Mouse (Mus musculus): ENCODE results near the gene Kpna2. TPM values are rescaled to one million over a fixed set of nuclear protein-coding genes. Genes with fewer than 3 reads are reported as not detected.
"Not testable (repeated sequence)": the region's sequence is repeated elsewhere in the genome, so short reads cannot be mapped to it uniquely, and the experiment has no call there.

The Kpna2 gene
- total RNA-seq (2021): 10 to 100 TPM in 1 of 2 experiments, 1 to 10 TPM in 1; 9.4 to 10.3 TPM
- long read RNA-seq, experiment 1, transcript Kpna2-201 (11 exons, 2,054 nt): major isoform, 10 of 10 reads
- long read RNA-seq, experiment 1, partial matches to known transcripts: 0 of 10 reads
- long read RNA-seq, experiment 1, other reads (novel, unspliced or antisense): 0 of 10 reads
- long read RNA-seq, experiment 2, transcript Kpna2-201 (11 exons, 2,054 nt): major isoform, 7 of 7 reads
- long read RNA-seq, experiment 2, partial matches to known transcripts: 0 of 7 reads
- long read RNA-seq, experiment 2, other reads (novel, unspliced or antisense): 0 of 7 reads

DNA sequence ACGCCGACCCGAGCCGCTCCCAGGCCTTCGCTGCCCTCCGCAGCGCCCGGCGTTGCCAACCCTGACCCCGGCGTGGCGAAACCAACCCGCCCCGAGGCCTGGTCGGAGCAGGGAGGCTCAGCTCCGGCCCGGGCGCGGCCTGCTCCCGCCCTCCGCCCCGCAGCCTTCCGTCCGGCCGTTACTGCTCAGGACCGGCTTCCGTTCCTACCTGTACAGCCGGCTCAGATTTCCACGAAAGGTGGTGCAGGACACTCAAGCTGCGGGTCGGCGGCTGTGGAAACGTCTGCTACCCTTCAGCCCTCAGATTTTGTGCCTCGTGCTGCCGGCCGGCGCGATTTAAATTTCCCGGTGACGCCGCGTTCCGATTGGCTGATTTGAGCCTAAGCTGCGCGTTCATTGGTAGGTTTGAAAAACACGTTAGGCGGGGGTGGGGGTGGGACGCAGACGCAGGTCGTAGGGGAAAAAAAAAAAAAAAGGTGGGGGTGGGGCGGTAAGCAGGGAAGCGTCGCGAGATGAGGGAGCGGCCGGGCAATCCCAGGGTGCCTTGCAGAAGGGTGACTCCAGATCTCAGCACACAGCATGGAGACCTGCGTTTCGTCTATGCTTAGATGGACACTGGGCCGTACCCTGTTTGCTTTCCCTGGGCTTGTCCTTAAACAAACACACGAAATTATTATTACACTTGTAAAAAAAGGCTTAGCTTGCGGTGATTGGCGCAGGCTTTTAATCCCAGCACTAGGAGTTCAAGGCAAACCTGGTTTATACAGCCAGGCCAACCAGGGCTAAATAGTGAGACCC is at the start of gene Kpna2:
Gene Kpna2, minus strand, starts transcription at position 391 of the 798 bp plus-strand sequence.
- DNase-seq (ENCODE audit: low spot score): peak; percentile 90

- peak; percentile 30 for DNase-seq (ENCODE audit: low spot score)
Measured at GRCm38 (mm10) chr11:107046766-107047620, 47.7 kb upstream of the Kpna2 start.

GRCm38 (mm10) chr11:107045546-107045945 is 46.2 kb upstream of the Kpna2 start:
- DNase-seq (ENCODE audit: low spot score): no peak

GRCm38 (mm10) chr11:107044321-107044720 is 45.0 kb upstream of the Kpna2 start:
- DNase-seq (ENCODE audit: low spot score): peak; percentile 76

DNA sequence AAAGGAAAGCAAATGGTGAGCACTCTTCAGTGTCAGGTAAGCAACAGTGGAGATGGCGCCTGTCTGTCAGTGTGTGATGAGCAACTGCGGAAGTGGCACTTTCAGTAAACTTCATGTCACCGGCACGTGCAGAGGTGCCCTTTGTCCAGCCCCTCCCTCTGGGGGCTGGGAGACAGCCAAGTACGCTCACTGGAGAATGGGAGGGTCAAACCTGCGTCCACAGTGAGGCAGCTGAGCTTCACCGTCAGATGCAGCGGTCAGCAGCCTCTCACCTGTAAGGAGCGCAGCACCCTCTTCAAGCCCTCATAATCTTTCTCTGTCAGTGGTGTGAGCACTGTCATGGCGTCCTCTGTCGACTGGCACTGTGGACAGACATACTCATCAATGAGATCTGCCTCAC is 44.0 kb upstream of the Kpna2 start:
- DNase-seq (ENCODE audit: low spot score): no peak

DNA sequence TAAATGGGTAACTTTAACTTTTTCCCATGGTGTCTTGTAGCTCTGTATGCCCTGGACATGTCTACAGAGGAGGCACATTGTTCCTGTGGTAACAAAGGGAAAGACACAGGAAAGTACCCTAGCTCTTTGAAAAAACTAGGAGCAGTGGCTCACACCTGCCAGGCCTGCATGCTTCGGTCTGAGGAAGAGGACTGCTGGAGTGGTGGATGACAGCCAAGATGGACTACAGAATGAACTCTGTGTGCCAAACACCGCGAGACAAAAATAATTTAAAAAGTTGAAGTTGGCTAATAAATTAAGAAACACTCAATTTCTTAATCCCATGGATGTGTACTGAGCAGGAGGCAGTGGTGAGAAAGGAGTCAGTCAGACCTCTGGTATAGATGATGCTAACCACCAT is 42.1 kb upstream of the Kpna2 start:
- DNase-seq (ENCODE audit: low spot score): no peak

DNA sequence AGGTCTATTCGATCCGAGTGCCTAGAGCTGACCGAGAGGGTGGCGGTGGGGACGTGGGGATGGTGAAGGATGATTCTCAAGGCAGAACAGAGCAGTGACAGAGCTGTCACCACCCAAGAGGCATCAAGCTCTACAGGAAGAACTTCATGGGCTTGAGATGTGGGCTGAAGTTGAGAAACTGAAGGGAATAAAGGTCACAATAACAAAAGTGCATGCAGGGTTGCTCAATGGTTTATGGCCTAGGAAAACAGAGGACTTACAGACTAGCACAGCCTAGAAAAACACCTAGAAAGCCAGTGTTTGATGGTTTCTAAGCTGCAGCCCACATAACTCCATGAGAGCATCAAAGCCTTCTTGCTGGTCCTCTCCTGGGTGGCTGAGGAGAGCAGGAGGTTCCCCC is 40.1 kb upstream of the Kpna2 start:
- no peak for DNase-seq (ENCODE audit: low spot score)

- no peak for DNase-seq (ENCODE audit: low spot score)
Measured at GRCm38 (mm10) chr11:107034085-107034810, 34.9 kb upstream of the Kpna2 start.

DNA sequence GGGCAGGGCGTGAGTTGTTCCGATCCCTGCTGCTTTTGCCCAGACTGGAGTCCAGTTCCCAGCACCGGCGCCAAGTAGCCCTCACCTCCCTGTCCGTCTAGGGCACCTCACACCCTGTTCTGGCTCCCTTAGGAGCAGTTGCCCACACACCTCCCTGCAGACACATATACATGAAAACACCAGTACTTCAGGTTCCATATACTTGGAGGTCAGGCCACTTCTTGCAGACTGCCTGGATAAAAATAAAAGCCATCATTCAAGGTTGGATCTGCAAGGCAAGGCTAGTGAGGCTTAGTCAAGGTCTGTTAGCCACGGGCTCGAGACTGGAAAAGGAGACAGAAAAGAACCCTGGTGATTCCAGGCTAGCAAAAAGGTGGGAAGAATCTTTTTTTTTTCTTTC is 32.3 kb upstream of the Kpna2 start:
- DNase-seq (ENCODE audit: low spot score): no peak

DNA sequence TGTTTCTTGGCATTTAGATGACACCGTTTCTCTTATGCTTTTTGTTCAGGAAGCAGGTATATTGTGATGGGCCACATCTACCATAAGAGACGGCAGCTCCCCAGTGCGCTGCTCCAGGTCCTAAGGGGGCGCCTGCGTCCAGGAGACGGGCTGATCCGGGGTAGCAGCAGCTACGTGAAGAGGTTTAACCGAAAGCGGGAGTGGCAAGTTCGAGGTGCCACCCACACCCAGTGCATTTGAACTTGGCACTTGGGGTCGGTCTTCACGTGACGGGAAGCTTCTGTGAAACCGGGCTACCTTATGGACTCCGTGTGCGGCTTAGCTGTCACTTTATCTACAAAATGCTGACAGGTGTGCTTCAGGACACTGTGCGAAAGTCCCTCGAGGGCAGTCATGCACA is 30.2 kb upstream of the Kpna2 start:
- no peak for DNase-seq (ENCODE audit: low spot score)

DNA sequence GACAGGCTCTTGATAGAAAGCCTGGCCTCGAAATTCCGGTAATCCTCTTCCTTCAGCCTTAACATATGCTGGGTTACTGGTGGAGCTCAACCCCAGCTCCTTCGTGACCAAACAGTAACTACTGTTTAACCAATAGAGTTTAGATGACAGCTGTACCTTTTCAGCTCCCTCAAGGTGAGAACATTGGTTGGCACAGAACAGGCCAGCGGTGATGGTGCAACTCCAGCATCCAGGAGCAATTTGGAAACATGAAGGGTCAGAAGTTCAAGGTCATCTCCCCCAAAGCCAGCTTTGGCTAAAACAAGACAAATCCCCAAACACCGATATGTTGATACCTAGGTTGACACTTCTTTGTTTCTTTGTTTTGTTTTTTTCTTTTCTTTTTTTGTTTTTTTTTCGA is 29.4 kb upstream of the Kpna2 start:
- no peak for DNase-seq (ENCODE audit: low spot score)

DNA sequence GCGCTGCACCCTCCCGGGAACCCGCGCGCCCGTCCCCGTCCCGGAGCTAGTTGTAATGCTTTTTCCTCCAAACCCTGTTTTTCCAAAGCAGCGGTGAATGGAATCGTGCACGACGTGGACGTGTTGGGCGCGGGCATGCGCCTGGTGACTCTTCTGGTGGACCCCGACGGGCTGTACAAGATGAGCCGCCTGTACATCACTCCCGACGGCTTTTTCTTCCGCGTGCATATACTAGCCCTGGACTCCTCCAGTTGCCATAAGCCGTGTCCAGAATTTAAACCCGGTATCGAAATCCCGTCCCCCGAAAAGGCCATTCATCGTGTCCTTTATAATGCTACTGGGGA is 28.9 kb upstream of the Kpna2 start:
- DNase-seq (ENCODE audit: low spot score): no peak

DNA sequence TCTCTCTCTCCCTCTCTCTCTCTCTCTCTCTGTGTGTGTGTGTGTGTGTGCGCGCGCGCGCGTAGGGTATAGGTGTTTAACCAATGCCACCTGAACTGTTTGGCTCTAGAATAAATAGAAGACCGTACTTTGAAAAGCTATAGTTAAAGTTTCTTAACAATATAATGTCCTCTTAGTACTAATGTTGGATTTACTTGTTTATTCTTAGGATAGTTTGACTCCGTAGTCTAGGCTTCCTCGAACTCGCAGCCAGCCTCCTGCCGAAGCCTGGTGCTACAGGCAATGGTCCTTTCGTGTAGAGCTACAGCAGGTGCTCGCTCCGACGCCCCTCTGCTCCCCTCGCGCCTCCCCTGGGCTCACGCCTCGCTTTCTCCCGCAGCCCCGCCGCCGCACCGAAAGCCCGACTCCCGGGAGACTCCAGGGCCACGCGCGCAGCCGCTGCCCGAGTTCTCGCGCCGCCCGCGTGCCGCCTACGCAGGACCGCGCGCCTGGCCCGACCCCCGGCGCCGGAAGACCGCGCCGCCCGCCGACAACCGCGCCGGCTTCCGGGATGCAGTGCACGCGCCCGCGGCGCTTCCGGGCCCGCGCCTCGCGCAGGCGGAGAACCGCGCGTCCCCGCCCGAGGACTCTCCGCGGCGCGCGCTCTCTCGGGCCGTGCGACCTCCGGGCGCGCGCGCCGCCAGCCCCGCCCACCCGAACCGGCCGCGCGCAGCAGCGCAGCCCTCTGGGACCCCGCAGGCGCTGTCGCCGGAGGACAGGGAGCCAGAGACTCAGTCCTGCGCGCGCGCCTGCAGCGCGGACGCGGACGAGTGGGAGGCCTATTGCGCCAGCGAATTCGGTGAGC is 28.3 kb upstream of the Kpna2 start:
- peak; percentile 80 for DNase-seq (ENCODE audit: low spot score)

DNA sequence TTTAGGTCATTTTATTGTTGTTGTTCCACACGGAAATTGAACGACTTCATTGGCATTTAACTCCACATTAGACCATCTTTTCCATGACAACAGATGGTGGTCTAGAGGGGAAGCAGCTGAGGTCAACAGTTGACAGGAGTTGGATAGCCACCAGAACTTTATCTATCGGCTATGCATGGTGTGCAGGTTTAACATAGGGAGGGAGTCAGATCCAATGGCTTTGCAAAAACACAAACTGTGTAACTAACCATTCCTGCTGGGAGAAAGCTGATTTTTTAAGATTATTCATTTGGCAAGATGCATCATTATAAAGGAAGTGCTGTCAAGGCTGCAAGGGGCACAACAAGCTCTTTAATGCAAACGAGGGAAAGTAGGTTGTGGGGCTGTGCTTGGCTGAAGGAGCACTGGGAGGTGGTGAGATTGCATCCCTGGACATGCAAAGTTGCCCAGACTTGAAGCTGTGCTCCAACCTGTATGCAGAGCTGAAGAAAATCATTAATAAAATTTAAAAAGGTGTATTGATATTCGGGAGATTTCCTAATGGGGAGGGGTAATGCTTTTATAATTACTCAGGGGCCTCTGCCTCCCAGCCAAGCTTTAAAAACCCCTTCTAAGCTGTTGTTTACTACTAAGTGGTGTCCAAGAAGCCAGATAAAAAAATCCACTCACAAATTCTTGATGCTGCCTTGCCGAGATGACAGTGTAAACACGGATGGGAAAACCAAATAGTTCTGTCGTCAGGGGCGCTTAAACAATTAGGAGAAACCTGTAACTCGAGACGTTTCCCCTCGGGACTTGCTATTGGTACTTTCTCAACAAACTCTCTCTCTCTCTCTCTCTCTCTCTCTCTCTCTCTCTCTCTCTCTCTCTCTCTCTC is 27.5 kb upstream of the Kpna2 start:
- DNase-seq (ENCODE audit: low spot score): no peak

DNA sequence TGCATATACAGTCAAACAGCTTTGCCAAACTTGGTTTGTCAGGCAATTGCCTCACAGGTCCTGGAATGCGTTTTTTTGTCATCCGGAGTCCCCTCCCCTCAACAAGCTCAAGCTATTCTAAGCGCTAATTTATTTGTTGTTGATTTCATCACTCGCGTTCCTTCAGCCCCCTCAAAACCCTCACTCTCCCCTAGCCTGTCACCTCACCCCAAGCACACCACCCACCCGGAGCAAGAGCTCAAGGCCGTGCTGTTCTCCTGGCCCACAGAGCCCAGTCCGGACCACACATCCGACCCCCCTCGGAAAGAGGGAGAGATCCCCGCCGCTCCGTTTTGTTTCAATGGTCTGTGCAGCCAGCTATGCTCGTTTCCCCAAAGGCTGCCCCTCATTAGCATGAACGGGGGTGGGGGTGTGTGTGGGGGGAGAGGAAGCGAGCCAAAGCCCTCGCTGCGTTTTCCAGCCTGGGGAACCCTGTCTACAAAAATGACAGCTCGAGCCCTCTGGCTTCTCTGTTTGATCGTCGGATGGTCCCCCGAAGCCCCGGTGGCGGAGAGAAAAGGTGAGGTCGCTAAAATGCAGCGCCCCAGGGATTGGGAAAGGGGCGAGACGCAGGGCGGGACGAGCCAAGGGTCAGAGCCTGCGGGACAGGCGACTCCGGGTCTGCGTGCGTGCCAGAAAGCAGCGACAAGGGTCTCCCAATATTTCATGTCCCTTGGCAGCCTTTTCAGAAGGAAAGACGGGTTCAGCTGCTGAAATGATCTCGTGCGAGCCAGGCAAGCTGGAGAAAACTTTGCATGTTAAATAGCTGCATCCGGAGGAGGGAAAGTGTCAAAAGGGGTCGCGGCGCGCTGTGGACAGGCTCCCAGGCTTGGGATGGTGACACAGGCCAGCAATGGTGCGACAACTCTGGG is 26.3 kb upstream of the Kpna2 start, which contains the start of gene 1810010H24Rik:
Gene 1810010H24Rik, plus strand, starts transcription at position 271 of the 911 bp plus-strand sequence.
- DNase-seq (ENCODE audit: low spot score): no peak

DNA sequence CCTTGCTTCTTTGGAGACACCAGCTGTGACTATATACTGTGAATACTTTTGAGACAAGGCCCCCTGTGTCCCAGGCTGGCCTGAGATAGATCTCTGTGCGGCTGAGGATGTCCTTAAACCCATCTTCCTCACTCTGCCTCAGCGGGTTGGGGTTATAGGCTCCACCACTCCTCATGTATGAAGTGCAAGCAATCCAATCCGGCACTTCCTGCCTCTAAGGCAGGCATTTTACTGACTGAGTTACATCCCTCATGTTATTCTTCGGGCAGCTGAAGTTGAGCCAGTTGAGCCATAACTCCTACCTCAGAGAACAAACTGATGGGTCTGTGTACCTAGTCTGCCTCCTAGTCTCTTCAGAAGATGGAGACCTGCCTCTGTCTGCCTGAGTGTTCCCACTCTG is 25.1 kb upstream of the Kpna2 start:
- no peak for DNase-seq (ENCODE audit: low spot score)

DNA sequence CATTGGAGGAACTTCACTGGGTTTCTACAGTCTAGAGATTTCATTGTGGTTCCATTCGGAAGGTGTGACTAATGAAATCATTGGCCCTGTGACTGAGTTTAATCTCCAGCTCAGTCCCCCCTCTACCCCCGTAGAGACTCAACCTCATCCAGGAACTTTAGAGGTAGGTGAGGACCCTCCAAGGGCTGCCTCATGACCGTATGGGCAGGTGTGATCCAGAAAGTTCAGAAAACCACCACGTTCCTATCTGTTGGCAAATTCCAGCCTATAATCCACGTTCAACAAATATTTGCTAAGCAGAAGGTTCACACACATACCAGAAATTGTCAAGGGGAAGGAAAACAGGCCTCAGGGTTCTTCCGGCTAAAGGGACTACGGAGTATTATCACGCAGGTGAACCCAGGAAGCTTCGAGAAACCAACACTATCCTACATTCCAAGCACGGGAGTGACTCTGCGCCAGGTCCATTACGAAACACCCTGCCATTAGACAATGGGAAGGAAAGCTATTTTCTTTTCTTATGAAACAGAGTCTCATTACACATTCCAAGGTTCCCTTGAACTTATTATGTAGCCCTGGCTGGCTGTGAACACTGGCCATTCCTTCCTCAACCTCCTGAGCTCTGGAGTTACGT is 22.8 kb upstream of the Kpna2 start:
- DNase-seq (ENCODE audit: low spot score): no peak

GRCm38 (mm10) chr11:107019722-107020121 is 20.4 kb upstream of the Kpna2 start:
- not testable (repeated sequence) for DNase-seq (ENCODE audit: low spot score)

Measured in gastrocnemius, adult 18-20 months (tissue).